Mouse (Mus musculus) stomach, postnatal 0 days (tissue): ENCODE data around the gene Gtf2i. TPM values are rescaled to one million over a fixed set of nuclear protein-coding genes. Genes with fewer than 3 reads are reported as not detected.

Experiments
- ATAC-seq: fragments of 200-750 bp; cut with Nextera tagmentation; 2 replicates; pipeline ENCODE4 v1.8.0; 2017; ENCODE audit not compliant: low FRiP score, low TSS enrichment
- DNase-seq: peaks from one replicate; pipeline ENCODE4 v3.0.0-alpha.2; 2016; ENCODE audit warnings: low spot score
- H3K27ac ChIP-seq: fragments of 300-500 bp; sonication (generic); replicated peaks from 2 replicates; pipeline ENCODE4 v1.5.1; 2014; ENCODE audit warnings: mild to moderate bottlenecking, control low read depth
- H3K27me3 ChIP-seq: fragments of 300-500 bp; sonication (generic); 2 replicates; pipeline ENCODE4 v1.6.1; 2014; ENCODE audit warnings: low read length; ENCODE audit not compliant: control insufficient read depth, insufficient read depth
- H3K36me3 ChIP-seq: fragments of 300-500 bp; sonication (generic); 2 replicates; pipeline ENCODE4 v1.6.1; 2014; ENCODE audit warnings: low read length, mixed read lengths; ENCODE audit not compliant: control insufficient read depth, insufficient read depth
- H3K4me1 ChIP-seq: fragments of 300-500 bp; sonication (generic); replicated peaks from 2 replicates; pipeline ENCODE4 v1.6.1; 2014; ENCODE audit warnings: antibody characterized with exemption; ENCODE audit not compliant: control insufficient read depth, insufficient read depth
- H3K4me2 ChIP-seq: fragments of 300-500 bp; sonication (generic); replicated peaks from 2 replicates; pipeline ENCODE4 v1.6.1; 2014; ENCODE audit warnings: low read depth, mild to moderate bottlenecking, control low read depth, moderate library complexity
- H3K4me3 ChIP-seq: fragments of 300-500 bp; sonication (generic); 2 replicates; pipeline ENCODE4 v1.5.1; 2014; ENCODE audit warnings: low read depth, low read length, control low read depth
- H3K9ac ChIP-seq: fragments of 300-500 bp; sonication (generic); 2 replicates; pipeline ENCODE4 v1.6.1; 2014; ENCODE audit warnings: mild to moderate bottlenecking, low read length, control low read depth, mixed read lengths
- H3K9me3 ChIP-seq: fragments of 300-500 bp; sonication (generic); 2 replicates; pipeline ENCODE4 v1.6.1; 2016; ENCODE audit warnings: low read length; ENCODE audit not compliant: control insufficient read depth
- CTCF ChIP-seq: IDR thresholded peaks from 2 replicates; pipeline ENCODE4 v1.5.1; 2016; ENCODE audit warnings: antibody characterized with exemption, low read depth, mild to moderate bottlenecking, moderate library complexity
- EP300 ChIP-seq: optimal IDR thresholded peaks from 2 replicates; pipeline ENCODE3; 2016; ENCODE audit warnings: antibody characterized with exemption
- WGBS: fragments of 180-500 bp; shearing (Covaris S2); extraction: QIAGEN DNeasy Blood & Tissue Kit; methylation state at CpG from one replicate; pipeline ENCODE4 v1.1.7; 2014; 5-methylcytosine and 5-hydroxymethylcytosine counted together
- polyA plus RNA-seq: library from polyadenylated mRNA; unstranded; fragments of >200 nt; fragmentation: Nextera tagmentation; extraction: Ambion mirVana; gene quantifications from 2 replicates; pipeline ENCODE4 v1.2.1, GENCODE M21; 2015

The Gtf2i gene
- polyA plus RNA-seq, 1 experiment from 2014 or later: 63.0 TPM

DNA sequence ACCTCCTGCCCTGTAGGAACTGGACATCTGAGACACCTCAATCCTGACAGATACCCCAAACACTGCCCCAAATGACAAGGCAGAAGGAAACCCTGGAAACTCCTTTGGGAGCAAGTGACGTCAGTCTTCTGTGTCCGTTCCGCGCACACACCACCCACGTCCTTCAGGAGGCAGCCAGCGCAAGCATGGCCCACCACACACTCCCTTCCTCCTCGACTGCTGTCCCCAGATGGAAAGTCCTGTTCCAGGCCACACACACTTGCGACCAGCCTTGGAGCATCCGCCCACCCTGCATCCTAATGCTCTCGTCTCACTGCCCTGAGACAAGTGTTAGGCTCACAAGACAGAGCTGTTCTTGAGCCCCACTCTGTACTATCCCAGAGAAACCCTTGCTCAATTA, 59.3 kb downstream of the Gtf2i start:
- Histone ChIP-seq H3K36me3 (peaks cover 46% of the 10 kb centered on the region), H3K4me3 (no peak overlapping the region), H3K9me3 (no peaks in the 10 kb centered on the region), H3K9ac (no peak overlapping the region), H3K27ac (no peak overlapping the region), H3K4me1 (no peaks in the 10 kb centered on the region), H3K27me3 (no peaks in the 10 kb centered on the region), H3K4me2 (no peak overlapping the region)
- ATAC-seq (no peak), DNase-seq (no peak)
- TF ChIP-seq CTCF (no peak), EP300 (no peak)
- 89% methylated on average over 10 of the region's 10 CpGs for WGBS

DNA sequence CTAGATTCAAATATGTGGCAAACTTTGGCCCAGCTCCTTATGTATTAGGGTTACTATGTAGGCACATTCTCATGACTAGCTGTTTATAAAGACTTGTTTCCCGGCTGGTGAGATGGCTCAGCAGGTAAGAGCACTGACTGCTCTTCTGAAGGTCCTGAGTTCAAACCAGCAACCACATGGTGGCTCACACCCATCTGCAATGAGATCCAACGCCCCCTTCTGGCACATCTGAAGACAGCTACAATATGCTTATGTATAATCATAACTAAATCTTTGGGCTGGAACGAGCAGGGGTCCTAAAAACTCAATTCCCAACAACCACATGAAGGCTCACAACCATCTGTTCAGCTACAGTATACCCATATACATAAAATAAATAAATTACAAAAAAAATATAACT, 60.8 kb downstream of the Gtf2i start:
- H3K4me1 ChIP-seq: no peaks in the 10 kb centered on the region
- no peak overlapping the region for H3K27ac ChIP-seq
- no peak for ATAC-seq
- peaks cover 51% of the 10 kb centered on the region for H3K36me3 ChIP-seq
- WGBS: 61% methylated on average over 3 of the region's 3 CpGs
- no peaks in the 10 kb centered on the region for H3K27me3 ChIP-seq
- H3K9ac ChIP-seq: no peak overlapping the region
- DNase-seq: no peak
- no peaks in the 10 kb centered on the region for H3K9me3 ChIP-seq
- no peak overlapping the region for H3K4me2 ChIP-seq
- H3K4me3 ChIP-seq: no peak overlapping the region
- TF ChIP-seq EP300 (no peak), CTCF (peak; percentile 56)

DNA sequence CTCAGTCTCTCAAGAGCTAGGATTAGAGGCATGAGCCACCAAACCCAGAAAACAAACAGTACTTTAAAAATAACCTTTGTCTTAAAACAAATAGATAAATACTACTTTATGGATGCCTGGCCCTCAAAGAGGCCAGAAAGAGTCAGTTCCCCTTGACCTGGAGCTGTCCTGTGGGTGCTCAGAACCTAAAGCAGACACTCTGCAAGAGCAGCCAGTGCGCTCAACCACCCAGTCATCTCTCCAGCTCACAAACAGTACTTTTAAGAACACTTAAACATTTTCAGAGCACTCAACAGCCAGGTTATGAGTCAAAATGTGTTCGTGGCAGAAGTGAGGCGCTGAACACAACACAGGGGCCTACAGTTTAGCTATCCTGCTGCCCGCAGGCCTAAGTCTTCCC, 63.5 kb downstream of the Gtf2i start:
- Histone ChIP-seq H3K36me3 (peaks cover 61% of the 10 kb centered on the region), H3K9ac (no peak overlapping the region), H3K4me3 (no peak overlapping the region), H3K27ac (peak overlapping the region; percentile 58), H3K27me3 (no peaks in the 10 kb centered on the region), H3K4me2 (no peak overlapping the region), H3K9me3 (no peaks in the 10 kb centered on the region), H3K4me1 (no peaks in the 10 kb centered on the region)
- ATAC-seq (no peak), DNase-seq (no peak)
- TF ChIP-seq CTCF: no peak
- TF ChIP-seq EP300: no peak
- 93% methylated on average over 4 of the region's 4 CpGs for WGBS

DNA sequence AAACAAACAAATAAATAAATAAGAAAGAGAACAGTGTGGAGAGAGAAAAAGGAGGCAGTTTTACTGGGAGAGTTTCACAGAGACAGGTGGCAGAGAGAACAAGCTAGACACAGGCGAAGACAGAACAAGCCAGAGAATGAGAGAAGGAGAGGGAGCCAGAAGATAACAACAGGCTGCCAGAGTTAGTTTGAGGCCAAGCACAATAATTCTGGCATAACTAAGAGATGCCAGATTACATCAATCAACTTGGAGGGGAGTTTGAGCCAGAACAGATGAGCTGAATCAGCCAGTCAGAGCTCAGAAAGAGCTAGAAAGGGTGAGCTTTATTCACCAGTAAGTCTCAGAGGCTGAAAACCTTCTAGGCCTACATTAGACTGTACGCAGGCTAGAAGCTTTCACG, 64.0 kb downstream of the Gtf2i start:
- H3K9me3 ChIP-seq: no peaks in the 10 kb centered on the region
- TF ChIP-seq EP300: no peak
- no peak for TF ChIP-seq CTCF
- H3K27me3 ChIP-seq: no peaks in the 10 kb centered on the region
- H3K27ac ChIP-seq: no peak overlapping the region
- DNase-seq (no peak), ATAC-seq (no peak)
- no peak overlapping the region for H3K9ac ChIP-seq
- no peak overlapping the region for H3K4me3 ChIP-seq
- no peak overlapping the region for H3K4me2 ChIP-seq
- H3K36me3 ChIP-seq: peaks cover 59% of the 10 kb centered on the region
- WGBS: 90% methylated on average over 3 of the region's 3 CpGs
- H3K4me1 ChIP-seq: no peaks in the 10 kb centered on the region

DNA sequence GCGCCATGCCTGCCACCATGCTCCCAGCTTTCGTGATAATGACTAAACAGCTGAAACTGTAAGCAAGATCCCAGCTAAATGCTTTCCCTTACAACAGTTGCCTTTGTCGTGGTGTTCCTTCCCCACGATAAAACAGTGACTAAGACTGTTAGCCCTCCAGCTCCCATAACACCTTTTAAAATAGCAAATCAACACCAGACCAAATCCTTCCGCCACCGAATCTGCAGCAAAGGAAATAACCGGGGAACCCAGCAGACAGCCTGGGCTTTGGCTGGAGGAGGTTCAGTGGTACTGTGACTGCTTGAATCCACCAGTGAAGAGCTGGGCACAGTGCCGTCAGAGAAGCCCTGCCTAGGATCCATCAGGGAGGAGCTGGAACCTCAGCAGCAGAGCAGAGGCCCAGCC, 65.3 kb downstream of the Gtf2i start:
- TF ChIP-seq CTCF: no peak
- no peak for TF ChIP-seq EP300
- H3K27ac ChIP-seq: peak overlapping the region; percentile 70

DNA sequence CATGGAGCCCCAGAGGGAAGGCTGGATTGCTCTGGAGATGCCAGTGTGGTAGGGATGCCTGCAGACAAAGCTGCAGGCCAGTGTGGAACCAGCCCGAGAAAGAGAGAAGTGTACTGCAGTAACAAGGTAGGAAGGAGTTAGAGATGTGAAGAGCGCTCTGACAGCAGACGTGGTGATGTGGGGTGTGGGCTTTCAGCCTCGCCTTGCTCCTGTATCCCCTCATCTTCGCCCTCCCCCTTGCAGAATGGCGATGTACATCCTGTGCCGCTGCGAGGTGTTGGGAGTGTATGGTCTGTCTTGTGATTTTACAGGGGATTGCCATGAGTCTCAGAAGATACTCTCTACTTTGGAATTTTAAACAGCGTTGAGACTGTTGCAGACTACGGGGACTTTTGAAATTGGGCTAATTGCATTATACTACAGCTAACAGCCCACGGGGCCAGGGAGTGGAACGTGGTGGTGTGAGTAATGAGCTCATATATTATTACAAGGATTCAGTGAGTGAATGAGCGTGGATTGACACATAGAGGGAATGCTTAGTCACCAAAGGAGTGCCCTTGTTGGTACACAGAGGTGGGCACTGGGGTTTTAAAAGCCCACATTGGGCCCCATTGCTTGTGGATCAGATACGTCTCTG, 65.8 kb downstream of the Gtf2i start:
- DNase-seq: peak; percentile 49
- 83% methylated on average over 14 of the region's 14 CpGs for WGBS
- Histone ChIP-seq H3K4me3 (no peak overlapping the region), H3K9me3 (no peaks in the 10 kb centered on the region), H3K9ac (no peak overlapping the region), H3K4me1 (no peaks in the 10 kb centered on the region), H3K4me2 (no peak overlapping the region), H3K27ac (peak overlapping the region; percentile 70), H3K36me3 (peaks cover 66% of the 10 kb centered on the region), H3K27me3 (no peaks in the 10 kb centered on the region)
- no peak for TF ChIP-seq EP300
- TF ChIP-seq CTCF: no peak
- peak; percentile 72 for ATAC-seq

More for the DNA sequence above, 65.3 kb downstream of the Gtf2i start:
- Histone ChIP-seq H3K36me3 (peaks cover 60% of the 10 kb centered on the region), H3K9me3 (no peaks in the 10 kb centered on the region), H3K27me3 (no peaks in the 10 kb centered on the region), H3K4me3 (no peak overlapping the region), H3K9ac (no peak overlapping the region), H3K4me2 (no peak overlapping the region), H3K4me1 (no peaks in the 10 kb centered on the region)
- WGBS: 69% methylated on average over 8 of the region's 8 CpGs
- peak; percentile 25; the same call in 1 of the 2 replicates for ATAC-seq
- DNase-seq: no peak
